Mouse (Mus musculus) testis, adult 2 months (tissue): Measurements from ENCODE around the gene Tuba8. TPM values are rescaled to one million over a fixed set of nuclear protein-coding genes. Genes with fewer than 3 reads are reported as not detected.

ENCODE experiments used
- H3K27ac ChIP-seq: fragments of 200-500 bp; 2 replicates; pipeline ENCODE4 v1.5.1; 2012; ENCODE audit warnings: low read depth, low read length; ENCODE audit not compliant: control insufficient read depth, insufficient read depth
- H3K27me3 ChIP-seq: fragments of 200-500 bp; 2 replicates; pipeline ENCODE4 v1.6.1; 2012; ENCODE audit warnings: mild to moderate bottlenecking, low read length, moderate library complexity; ENCODE audit not compliant: control insufficient read depth, insufficient read depth
- H3K36me3 ChIP-seq: fragments of 200-500 bp; 2 replicates; pipeline ENCODE4 v1.6.1; 2012; ENCODE audit warnings: mild to moderate bottlenecking, low read length; ENCODE audit not compliant: control insufficient read depth, insufficient read depth
- H3K4me1 ChIP-seq: fragments of 200-500 bp; 2 replicates; pipeline ENCODE4 v1.6.1; 2012; ENCODE audit warnings: low read length; ENCODE audit not compliant: control insufficient read depth, insufficient read depth
- H3K4me3 ChIP-seq: fragments of 200-500 bp; 2 replicates; pipeline ENCODE4 v1.5.1; 2012; ENCODE audit warnings: low read depth, mild to moderate bottlenecking, low read length, moderate library complexity, mixed read lengths; ENCODE audit not compliant: control insufficient read depth
- CTCF ChIP-seq: fragments of 200-500 bp; IDR thresholded peaks from 2 replicates; pipeline ENCODE4 v1.5.1; 2012; ENCODE audit warnings: low read depth, mild to moderate bottlenecking, inconsistent platforms, low read length, moderate library complexity; ENCODE audit not compliant: control insufficient read depth, insufficient read depth, insufficient replicate concordance
- POLR2A ChIP-seq: fragments of 200-500 bp; IDR thresholded peaks from 2 replicates; pipeline ENCODE4 v1.6.1; 2012; ENCODE audit warnings: low read depth, mild to moderate bottlenecking, inconsistent platforms, low read length, moderate library complexity; ENCODE audit not compliant: control insufficient read depth
- polyA plus RNA-seq: library from polyadenylated mRNA; depleted of rRNA; stranded (reverse); fragments of >200 nt; gene quantifications from 2 replicates; pipeline ENCODE4 v1.2.3, GENCODE M21; 2012

Gene Tuba8
- polyA plus RNA-seq, 1 experiment = 160 TPM

GRCm38 (mm10) chr6:121221876-121222597 lies 11.5 kb downstream of the Tuba8 start:
- TF ChIP-seq CTCF = no peak

GRCm38 (mm10) chr6:121223001-121223400 lies 12.5 kb downstream of the Tuba8 start:
- Histone ChIP-seq H3K4me1 (no peaks in the 10 kb centered on the region), H3K4me3 (no peak overlapping the region), H3K27me3 (no peaks in the 10 kb centered on the region), H3K36me3 (no peaks in the 10 kb centered on the region), H3K27ac (no peak overlapping the region)
- TF ChIP-seq POLR2A (no peak), CTCF (no peak)

More at GRCm38 (mm10) chr6:121221876-121222597, 11.5 kb downstream of the Tuba8 start:
- no peak overlapping the region for H3K27ac ChIP-seq
- no peaks in the 10 kb centered on the region for H3K27me3 ChIP-seq
- H3K36me3 ChIP-seq = no peaks in the 10 kb centered on the region
- no peak overlapping the region for H3K4me3 ChIP-seq
- no peaks in the 10 kb centered on the region for H3K4me1 ChIP-seq

- Histone ChIP-seq H3K27me3 (no peaks in the 10 kb centered on the region), H3K27ac (no peak overlapping the region), H3K4me1 (no peaks in the 10 kb centered on the region), H3K36me3 (no peaks in the 10 kb centered on the region), H3K4me3 (no peak overlapping the region)
- TF ChIP-seq POLR2A (no peak), CTCF (no peak)
Observed at GRCm38 (mm10) chr6:121224067-121224466, 13.6 kb downstream of the Tuba8 start.

- Histone ChIP-seq H3K4me3 (no peak overlapping the region), H3K36me3 (no peaks in the 10 kb centered on the region), H3K4me1 (no peaks in the 10 kb centered on the region), H3K27ac (no peak overlapping the region), H3K27me3 (no peaks in the 10 kb centered on the region)
- TF ChIP-seq CTCF = no peak
- no peak for TF ChIP-seq POLR2A
Observed at GRCm38 (mm10) chr6:121224993-121225392, 14.5 kb downstream of the Tuba8 start.

- H3K36me3 ChIP-seq = no peaks in the 10 kb centered on the region
- TF ChIP-seq CTCF = no peak
- no peak for TF ChIP-seq POLR2A
Observed at GRCm38 (mm10) chr6:121226043-121226442, 15.5 kb downstream of the Tuba8 start.

GRCm38 (mm10) chr6:121226744-121227143 lies 16.2 kb downstream of the Tuba8 start:
- H3K27me3 ChIP-seq = no peaks in the 10 kb centered on the region
- H3K36me3 ChIP-seq = no peaks in the 10 kb centered on the region
- no peak overlapping the region for H3K27ac ChIP-seq
- H3K4me1 ChIP-seq = no peaks in the 10 kb centered on the region
- no peak overlapping the region for H3K4me3 ChIP-seq
- TF ChIP-seq POLR2A = no peak
- no peak for TF ChIP-seq CTCF

More at GRCm38 (mm10) chr6:121226043-121226442, 15.5 kb downstream of the Tuba8 start:
- H3K27ac ChIP-seq = no peak overlapping the region
- H3K4me3 ChIP-seq = no peak overlapping the region
- no peaks in the 10 kb centered on the region for H3K4me1 ChIP-seq
- no peaks in the 10 kb centered on the region for H3K27me3 ChIP-seq

GRCm38 (mm10) chr6:121228421-121228820 lies 17.9 kb downstream of the Tuba8 start:
- Histone ChIP-seq H3K27ac (no peak overlapping the region), H3K4me1 (no peaks in the 10 kb centered on the region), H3K36me3 (no peaks in the 10 kb centered on the region), H3K4me3 (no peak overlapping the region), H3K27me3 (no peaks in the 10 kb centered on the region)
- TF ChIP-seq CTCF (no peak), POLR2A (no peak)

- no peaks in the 10 kb centered on the region for H3K27me3 ChIP-seq
- TF ChIP-seq POLR2A (no peak), CTCF (no peak)
- H3K4me1 ChIP-seq = no peaks in the 10 kb centered on the region
- H3K36me3 ChIP-seq = no peaks in the 10 kb centered on the region
- no peak overlapping the region for H3K4me3 ChIP-seq
- H3K27ac ChIP-seq = no peak overlapping the region
Observed at GRCm38 (mm10) chr6:121232652-121233051, 22.2 kb downstream of the Tuba8 start.
